Mouse (Mus musculus): ENCODE measurements around the gene Ly6g6c.

GRCm38 (mm10) chr17:35029691-35030532, 35.3 kb upstream of the Ly6g6c start:
- TF ChIP-seq POLR2A (IDR thresholded peaks at IDR 0.05; ENCODE audit: insufficient read depth, low read length), result no peak
- TF ChIP-seq CTCF (IDR thresholded peaks at IDR 0.05; ENCODE audit: low read depth, low read length), result peak; percentile 59
- TF ChIP-seq EP300 (IDR thresholded peaks at IDR 0.05; ENCODE audit: insufficient read depth, low read depth, low read length), result no peak

Data from ES-Bruce4 (cell line).